Mouse (Mus musculus) adrenal gland, postnatal 10 days (tissue): ENCODE measurements around the gene Fbxo7. TPM values are rescaled to one million over a fixed set of nuclear protein-coding genes. Genes with fewer than 3 reads are reported as not detected.

Experiments
- DNase-seq: peaks from one replicate; pipeline ENCODE4 v3.0.0; 2021; ENCODE audit warnings: mixed read lengths
- total RNA-seq, 2 experiments: library from RNA; stranded (reverse); gene quantifications; 2 replicates each; pipeline ENCODE4 v1.2.3; 2021

Fbxo7 gene
- total RNA-seq, 2 experiments from 2014 or later = 23.8 to 31.9 TPM

DNA sequence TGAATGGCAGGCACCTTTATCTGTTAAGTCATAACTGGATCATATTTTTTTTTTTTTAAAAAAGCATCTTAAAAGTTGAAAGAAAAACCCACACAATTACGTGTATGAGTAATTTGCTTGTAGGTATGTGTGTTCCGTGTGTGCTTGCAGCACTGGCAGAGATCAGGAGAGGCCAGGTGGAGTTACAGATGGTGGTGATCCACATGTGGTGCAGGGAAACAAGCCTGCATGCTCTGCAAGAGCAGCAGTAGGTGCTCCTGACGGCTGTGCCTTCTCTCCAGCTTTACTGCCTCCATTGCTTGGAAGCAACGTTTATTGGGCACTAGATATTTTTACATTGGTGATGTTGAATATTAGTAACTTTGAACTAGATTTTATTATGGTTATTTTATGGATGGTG lies 21.9 kb downstream of the Fbxo7 start:
- DNase-seq = no peak

DNA sequence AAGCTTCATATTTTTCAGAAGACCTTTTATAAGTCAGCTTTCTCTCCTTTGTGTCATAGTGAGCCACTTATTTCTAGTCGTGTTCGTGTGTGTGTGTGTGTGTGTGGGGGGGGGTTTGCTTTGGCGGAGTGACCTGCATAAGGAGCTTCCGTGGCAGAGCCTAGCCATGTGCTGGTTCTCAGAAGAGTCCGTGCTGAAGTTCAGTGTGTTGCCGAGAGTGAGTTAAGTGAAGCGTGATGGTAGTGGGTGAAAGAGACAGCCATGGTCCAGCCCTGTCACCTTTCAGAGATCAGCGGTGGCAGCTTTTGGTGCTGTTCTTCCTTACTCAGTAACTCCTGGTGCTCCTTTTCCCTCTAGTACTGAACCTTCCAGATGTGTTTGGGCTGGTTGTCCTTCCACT lies 22.3 kb downstream of the Fbxo7 start:
- DNase-seq = no peak

- no peak for DNase-seq
Measured at GRCm38 (mm10) chr10:86046371-86046770, 24.6 kb downstream of the Fbxo7 start.

- DNase-seq = no peak
Measured at GRCm38 (mm10) chr10:86047786-86048185, 26.0 kb downstream of the Fbxo7 start.

DNA sequence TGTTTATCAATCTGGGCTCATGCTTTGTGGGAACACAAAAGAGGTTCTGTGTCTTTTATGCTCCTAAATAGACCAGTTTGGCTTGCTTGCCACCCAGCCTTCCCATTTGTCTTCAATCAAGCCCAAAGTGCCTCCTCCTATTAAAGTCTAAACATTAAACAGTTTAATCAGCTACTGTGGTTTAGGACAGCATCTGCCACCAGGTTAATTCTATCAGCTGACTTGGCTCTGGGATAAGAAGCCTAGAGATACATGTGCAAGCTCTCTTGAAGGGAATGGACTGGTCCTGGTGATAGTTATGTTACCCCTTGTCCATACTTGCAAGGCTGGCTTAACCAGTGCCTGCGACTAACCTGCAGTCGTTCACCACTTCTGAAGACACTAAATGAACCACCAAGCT lies 28.8 kb downstream of the Fbxo7 start:
- DNase-seq = no peak

DNA sequence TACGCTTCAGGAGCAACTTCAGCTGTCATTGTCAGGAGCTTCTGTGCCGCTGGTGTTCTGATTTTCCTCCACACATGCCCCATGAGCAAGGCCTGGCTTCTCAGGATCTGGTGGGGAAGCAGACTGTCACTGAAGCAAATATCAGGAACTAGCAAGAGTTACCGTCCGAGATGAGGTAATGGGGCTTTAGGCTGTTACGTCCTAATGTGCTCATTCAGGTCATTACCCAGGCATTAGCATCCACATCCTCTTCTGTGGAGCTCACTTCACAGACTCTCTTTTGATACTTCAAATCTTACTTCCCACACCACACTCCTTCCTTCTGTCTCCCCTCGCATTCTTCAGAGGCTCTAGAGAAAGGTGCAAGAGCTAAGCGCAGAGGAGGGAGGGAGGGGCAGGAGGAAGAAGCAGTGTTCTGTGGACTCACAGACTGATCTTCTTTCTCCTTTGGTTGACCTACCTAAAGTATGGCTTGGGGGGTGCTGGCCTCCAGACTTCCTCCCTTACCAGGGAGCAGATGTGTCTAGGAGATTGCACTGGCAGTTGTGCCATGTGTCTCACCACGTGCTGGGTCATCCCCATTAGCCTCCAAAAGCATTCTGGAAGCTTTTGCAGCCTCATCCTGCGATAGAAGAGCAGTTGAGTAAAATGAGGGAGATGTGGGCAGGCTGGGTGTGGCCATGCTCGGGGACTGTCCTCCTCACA lies 31.2 kb downstream of the Fbxo7 start:
- no peak for DNase-seq

GRCm38 (mm10) chr10:86056297-86056903 lies 34.6 kb downstream of the Fbxo7 start:
- DNase-seq = no peak

- DNase-seq = no peak
Measured at GRCm38 (mm10) chr10:86057286-86057685, 35.5 kb downstream of the Fbxo7 start.

DNA sequence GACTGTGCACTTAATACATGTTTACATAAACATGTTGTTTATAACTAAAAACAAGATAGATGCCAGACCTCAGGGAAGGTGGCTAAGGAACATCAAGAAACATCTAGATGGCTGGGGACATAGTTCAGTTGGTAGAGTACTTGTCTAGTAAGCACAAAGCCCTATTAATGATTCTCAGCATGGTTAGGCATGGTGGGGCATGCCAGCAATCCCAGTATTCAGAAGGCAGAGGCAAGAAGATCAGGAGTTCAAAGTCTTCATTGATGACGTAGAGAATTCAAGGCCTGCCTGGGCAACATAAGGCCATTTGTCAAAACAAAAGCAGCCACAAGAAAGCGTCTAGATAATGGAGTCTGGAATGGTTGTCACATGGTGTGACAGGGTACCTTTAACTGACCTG lies 35.9 kb downstream of the Fbxo7 start:
- no peak for DNase-seq

DNA sequence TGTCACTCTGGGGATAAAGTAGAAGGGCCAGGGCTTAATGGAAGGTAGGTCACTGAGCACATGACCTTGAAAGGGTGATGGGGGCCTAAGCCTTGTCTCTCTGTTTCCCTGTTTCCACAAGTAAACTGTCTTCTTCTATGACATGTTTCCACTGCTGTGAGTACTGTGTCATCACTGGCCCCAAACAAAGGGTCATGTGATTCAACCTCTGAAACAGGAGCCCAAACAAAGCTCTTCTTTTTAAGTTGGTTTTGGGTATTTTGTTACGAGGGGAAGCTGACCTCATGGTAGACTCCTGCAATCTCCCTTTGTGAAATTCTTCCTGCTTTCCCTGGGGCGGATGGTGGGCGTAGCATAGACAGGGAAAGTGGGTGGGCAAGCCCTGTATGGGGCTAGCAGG lies 38.5 kb downstream of the Fbxo7 start:
- no peak for DNase-seq

DNA sequence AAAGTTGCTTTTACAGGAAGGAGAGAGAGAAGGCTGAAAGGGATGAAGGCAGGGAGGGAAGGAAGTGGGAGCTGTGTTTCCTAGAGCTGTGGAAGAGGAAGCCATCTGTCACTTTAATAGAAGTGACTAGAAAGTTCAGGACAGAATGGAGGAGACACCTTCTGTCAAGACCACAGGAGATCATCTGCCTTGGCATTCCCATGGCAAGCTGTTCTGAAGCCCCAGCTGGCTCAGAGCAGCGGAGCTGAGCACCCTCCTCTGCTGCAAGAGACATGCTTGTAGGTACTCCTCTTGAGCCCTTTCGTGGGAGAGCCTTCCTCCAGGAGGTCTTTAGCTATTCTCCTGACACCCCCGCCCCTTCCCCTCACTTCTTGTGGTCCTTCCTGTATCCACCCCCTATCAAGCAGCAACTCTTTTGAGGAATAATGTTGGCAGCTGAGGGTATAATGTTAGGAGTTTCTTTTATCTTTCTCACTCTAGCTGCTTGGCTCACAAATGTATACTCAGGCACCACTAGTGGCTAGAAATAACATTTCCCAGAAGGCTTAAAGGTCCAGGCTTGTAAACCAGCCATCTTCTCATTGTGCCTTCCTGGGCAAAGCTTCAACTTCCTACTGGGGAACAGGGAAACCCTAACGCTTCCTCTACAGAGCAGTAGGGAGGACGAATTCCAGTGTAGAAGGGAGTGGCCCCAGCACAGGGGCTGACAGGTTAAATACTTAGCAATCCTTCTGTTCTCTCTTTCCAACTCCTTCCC lies 40.7 kb downstream of the Fbxo7 start:
- no peak for DNase-seq

DNA sequence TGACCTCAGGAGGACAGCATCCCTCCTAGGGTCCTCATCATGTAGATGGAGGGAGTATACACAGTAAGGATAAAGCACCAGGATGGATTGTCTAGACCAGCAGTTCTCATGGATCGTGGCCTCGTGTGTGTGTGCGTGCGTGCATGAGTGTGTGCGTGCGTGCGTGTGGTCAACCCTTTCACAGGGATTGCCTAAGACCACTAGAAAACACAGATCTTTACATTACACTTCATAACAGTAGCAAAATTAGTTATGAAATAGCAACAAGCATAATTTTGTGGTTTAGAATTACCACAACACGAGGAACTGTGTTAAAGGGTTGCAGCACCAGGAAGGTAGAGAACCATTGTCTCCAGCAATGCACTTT lies 41.2 kb downstream of the Fbxo7 start:
- no peak for DNase-seq

GRCm38 (mm10) chr10:86064937-86065336 lies 43.2 kb downstream of the Fbxo7 start:
- DNase-seq = peak; percentile 80

DNA sequence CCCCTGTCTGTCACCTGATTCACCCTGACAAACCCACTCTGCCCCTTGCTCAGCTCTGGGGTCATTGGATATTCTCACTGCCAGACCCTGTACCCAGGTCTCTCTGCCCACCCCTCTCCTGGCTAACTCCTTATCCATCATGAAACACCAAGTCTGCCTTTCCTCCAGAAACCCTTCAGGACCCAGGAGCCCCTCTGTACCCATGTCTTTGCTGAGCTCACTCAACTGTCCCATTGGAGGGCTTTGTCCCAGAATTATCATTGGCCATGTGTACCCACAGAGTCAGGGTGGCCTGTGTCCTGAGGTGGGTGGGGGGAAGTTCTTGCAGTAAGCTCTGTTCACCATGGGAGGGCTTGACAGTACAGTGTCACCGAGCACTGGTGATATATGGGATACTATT lies 43.9 kb downstream of the Fbxo7 start:
- no peak for DNase-seq

DNA sequence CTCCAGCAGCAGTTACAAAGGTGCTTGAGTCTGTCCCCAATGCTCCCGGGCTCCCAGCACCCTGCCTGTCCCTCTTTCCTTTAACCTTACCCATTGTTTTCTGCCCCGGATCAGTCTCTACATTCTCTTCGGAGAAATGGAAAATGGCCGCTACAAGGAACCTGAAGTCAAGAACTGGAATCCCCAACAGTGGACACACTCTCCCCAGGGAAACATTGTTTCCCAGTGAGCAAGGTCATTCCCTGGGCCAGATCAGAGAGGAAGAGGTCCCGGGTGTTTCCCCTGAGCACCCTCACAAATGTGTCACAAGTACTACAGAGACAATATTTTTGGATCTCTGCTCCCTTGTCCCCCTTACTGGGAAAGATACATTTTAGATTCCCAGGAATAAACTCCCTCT lies 44.9 kb downstream of the Fbxo7 start:
- no peak for DNase-seq

DNA sequence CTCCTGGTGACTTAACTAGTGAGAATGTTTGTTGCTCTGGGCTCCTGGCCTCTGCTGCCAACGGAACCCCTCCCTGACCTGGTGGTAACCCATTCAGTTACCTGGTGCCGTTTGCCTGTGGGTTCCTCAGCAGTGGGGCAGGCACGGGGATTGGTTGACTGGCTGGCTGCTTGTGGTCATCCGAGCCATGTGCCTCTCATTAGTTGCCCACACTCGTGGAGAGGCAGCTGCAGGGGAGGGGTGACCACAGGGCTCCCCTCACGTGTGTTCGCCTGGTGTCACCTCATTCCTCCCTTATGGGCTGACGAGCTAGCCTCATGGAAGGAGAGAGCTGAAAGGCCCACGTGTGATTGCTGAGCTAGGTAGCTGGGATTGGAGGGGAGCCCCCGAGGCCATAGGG lies 46.1 kb downstream of the Fbxo7 start:
- no peak for DNase-seq

GRCm38 (mm10) chr10:86069341-86069740 lies 47.6 kb downstream of the Fbxo7 start:
- no peak for DNase-seq

- DNase-seq = no peak
Measured at GRCm38 (mm10) chr10:86070751-86071150, 49.0 kb downstream of the Fbxo7 start.

DNA sequence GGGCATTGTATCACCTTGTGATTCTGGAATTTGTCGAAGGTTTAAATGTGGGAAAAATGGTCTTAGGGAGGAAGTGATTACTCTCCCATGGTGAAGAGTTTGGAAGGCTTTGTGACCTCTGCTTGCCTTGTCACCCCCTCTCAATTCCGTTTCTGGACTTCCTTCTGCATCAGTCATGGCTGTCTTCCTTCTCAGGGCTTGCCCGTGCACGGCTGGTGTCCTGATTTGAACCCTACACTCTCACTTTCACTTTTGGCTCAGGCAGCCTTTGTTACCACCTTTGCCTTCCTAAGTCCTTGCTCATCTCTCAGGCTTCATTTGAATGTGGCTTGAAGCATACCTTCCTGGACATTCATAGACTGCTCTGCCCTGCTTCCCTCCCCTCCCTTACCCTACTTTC lies 52.4 kb downstream of the Fbxo7 start:
- DNase-seq = no peak

DNA sequence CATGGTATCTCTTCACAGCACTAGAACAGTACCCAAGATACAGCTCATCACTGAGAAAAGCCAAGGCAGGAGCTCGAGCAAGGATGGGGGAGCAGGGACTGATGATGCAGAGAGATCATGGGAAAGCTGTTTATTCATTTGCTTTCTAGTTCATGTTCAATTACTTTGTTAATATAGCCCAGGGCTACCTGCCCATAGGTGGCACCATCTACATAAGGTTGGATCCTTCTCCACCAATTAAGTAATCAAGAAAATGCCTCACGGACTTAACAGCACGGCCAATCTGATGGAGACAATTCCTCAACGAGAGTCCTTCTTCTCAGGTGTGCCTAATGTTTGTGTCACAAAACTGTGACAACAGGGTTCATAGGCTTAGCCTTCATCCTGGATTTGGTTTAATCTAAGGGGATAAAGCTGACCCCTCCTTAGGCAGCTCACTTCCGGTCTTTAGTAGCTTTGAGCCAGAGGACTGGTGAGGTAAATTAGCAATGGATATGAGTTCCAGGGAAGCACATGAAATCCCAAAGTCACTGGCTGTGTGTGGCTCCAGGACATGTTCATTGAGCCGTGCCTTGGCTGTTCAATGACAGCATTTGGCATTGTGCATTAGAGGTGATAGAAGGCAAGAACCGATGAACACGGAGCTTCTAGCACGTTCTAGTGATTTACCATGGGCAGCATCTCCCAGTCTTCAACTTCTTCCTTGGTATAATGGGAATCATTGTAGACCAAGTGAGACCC lies 53.4 kb downstream of the Fbxo7 start:
- DNase-seq = no peak

GRCm38 (mm10) chr10:86077272-86077671 lies 55.5 kb downstream of the Fbxo7 start:
- no peak for DNase-seq

DNA sequence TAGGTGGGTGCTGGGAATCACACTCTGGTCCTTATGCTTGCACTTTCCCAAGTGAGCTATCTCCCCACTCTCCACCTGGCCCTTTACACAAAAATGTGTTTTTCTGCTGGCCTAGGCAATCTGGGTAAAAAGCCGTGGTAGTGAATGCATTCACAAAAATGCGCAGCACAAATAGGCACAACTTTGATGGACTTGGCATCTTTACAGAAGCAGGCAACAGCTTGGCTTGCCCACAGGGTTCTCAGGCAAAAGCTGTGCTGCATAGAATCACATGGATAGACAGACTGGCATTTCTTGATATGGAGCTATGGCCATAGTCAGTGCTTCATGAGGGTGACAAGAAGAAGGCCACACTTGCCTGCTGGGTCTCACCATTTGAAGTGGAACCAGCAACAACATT lies 57.0 kb downstream of the Fbxo7 start:
- DNase-seq = no peak

DNA sequence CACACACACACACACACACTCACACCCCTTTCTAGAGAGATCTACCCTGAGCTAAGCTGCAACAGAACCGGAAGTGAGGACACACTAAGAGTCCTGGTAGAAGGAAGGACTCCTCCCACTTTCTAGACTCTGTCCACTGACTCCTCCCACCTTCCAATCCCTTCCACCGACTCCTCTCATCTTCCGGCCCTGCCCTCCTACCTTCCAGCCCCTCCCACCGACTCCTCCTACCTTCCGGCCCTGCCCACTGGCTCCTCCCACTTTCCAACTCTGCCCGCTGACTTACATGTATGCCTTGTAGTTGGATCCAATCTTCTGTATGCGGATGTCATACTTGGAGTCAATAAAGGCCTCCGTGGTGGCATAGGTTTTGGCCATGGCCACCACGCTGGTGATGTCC lies 58.1 kb downstream of the Fbxo7 start:
- no peak for DNase-seq
